In the genomic region with DNA sequence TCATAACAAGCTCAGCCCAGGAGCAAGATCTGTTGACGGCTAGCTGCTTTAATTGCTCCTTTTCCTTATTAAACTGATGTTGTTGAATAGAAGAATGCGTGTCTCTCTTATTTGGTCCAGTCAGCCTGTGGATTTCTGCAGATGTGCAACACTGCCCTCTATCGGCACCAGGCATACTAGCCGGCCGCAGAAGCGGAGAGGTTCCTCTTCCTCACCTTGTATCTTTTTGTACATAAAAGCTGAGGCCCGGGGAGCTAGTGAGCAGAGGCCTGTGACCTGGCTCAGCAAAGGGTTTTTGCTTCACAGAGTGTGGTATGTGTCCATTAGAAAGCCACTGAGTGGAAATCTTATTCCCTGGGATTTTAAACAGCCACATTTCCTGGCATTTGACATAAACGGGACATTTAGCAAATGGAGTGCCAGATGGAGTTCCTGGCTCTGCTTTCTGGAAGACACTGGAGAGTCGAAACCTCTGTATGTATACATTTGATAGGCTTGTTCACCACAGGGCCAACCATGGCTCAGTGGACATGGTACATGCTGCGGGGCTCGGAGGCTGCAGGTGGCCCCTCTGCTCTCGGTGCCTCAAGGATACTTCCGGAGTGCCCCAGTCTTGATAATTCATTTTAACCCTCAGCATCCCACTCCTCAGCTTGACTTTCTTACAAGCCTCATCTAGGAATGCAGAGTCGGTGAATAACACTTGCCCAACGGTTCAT, we compare ENCODE assay signal across 8 mouse cellular contexts.
DNase-seq lines count a peak whose midpoint lies in the region; ATAC-seq and TF ChIP-seq lines count a peak whose summit lies in the region.

No protein-coding gene starts in this region.

- H3K36me3 ChIP-seq in liver, postnatal 0 days (replicated peaks; ENCODE audit: insufficient read depth, low read length), result no peaks in the 10 kb centered on the region

- no peak for TF ChIP-seq EP300 in liver, postnatal 0 days (IDR thresholded peaks at IDR 0.05; ENCODE audit: low read depth)

- no peaks in the 10 kb centered on the region for H3K27me3 ChIP-seq in liver, postnatal 0 days (ENCODE audit: insufficient read depth, low read length)

- WGBS in liver, postnatal 0 days (ENCODE audit: insufficient replicate concordance), result 50% methylated on average over 15 of the region's 15 CpGs

- DNase-seq in B cell, adult 2 months, result peak; percentile 69
- DNase-seq in WW6 (ENCODE audit: low read depth, low spot score), result peak; percentile 18
- peak; percentile 62 to 79 for DNase-seq in cerebellum, postnatal 25 days
- DNase-seq in frontal cortex, postnatal 36 days (ENCODE audit: low spot score in 2 of 2), result peak; percentile 63 to 79
- DNase-seq in kidney, postnatal 10 days, result peak; percentile 85
- peak; percentile 68 for DNase-seq in liver, postnatal 0 days
- DNase-seq in ovary, postnatal 14 days (ENCODE audit: low spot score), result peak; percentile 63
- peak; percentile 47 to 76 for DNase-seq in thymus, postnatal 10 days (ENCODE audit: low spot score in 2 of 2)

- no peak overlapping the region for H3K4me2 ChIP-seq in liver, postnatal 0 days (ENCODE audit: low read depth, low read length)

- no peak overlapping the region for H3K4me3 ChIP-seq in liver, postnatal 0 days (ENCODE audit: low read depth, low read length)

- no peak overlapping the region for H3K27ac ChIP-seq in liver, postnatal 0 days (ENCODE audit: low read depth)

- H3K4me1 ChIP-seq in liver, postnatal 0 days (ENCODE audit: insufficient read depth), result no peaks in the 10 kb centered on the region

- ATAC-seq in liver, postnatal 0 days, result no peak

- H3K9me3 ChIP-seq in liver, postnatal 0 days (ENCODE audit: low read length), result no peaks in the 10 kb centered on the region

- TF ChIP-seq CTCF in liver, postnatal 0 days (IDR thresholded peaks at IDR 0.05; ENCODE audit: low read depth), result peak; percentile 82

- no peak overlapping the region for H3K9ac ChIP-seq in liver, postnatal 0 days (replicated peaks)

Comparison
In these comparisons a context has a peak if more than half of its experiments do, and no peak if none do; other contexts are left out.
1. DNase-seq: peak in every context shown above with its lines; median percentile 85 in kidney, postnatal 10 days; 71 in frontal cortex, postnatal 36 days; 70 in cerebellum, postnatal 25 days; 69 in B cell, adult 2 months; 68 in liver, postnatal 0 days; 63 in ovary, postnatal 14 days; 62 in thymus, postnatal 10 days; 18 in WW6.